Mouse (Mus musculus): ENCODE measurements around the gene 3830406C13Rik.

DNA sequence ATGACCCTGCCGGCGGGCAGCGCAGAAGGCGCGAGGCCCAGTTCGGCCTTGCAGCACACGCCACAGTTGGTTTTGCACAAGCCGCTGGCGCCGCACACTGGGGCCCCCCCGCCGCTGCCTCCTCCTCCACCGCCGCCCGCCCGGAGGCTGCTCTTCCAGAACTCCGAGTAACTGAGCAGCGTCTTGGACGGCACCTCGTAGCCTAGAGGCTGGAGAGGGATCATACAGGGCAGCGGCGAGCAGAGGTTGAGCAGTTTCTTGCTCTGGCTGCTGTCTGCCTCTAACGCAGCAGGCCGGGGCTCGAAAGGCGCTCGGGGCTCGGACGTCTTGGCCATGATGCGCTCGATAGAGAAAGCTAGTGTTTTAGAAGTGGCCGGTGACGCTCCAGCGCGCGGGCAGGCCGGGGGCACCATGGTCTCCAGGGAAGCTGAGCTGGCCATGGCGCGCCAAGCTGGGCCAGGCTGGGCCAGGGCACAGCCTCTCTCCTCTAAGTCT, 60.8 kb downstream of the 3830406C13Rik start:
- TF ChIP-seq MAFK (IDR thresholded peaks at IDR 0.05; ENCODE audit: insufficient read depth, low read depth, low read length) (no peak), ZC3H11A (IDR thresholded peaks at IDR 0.05; ENCODE audit: borderline replicate concordance, low read depth, low read length) (no peak), HCFC1 (IDR thresholded peaks at IDR 0.05; ENCODE audit: borderline replicate concordance, insufficient read depth, low read length) (no peak), ZNF384 (IDR thresholded peaks at IDR 0.05; ENCODE audit: low read depth, low read length) (no peak)

Measured in ES-E14 (cell line).